Mouse (Mus musculus) layer of hippocampus, adult 6 months (tissue): Measurements from ENCODE around the gene Olfr1174-ps. TPM values are rescaled to one million over a fixed set of nuclear protein-coding genes. Genes with fewer than 3 reads are reported as not detected.

Experiments used
- long read RNA-seq, 2 experiments: library from polyadenylated mRNA; unstranded; transcript quantifications; one replicate each; pipeline ENCODE4 v2.0.0; 2019 to 2020
- polyA plus RNA-seq: library from polyadenylated mRNA; unstranded; fragments of <200 nt; fragmentation: Nextera tagmentation; gene quantifications from 2 replicates; pipeline ENCODE4 v1.2.3, GENCODE M21; 2021

Olfr1174-ps gene
- polyA plus RNA-seq, result not detected in 2 replicates
- long read RNA-seq, experiment 1, result 0 reads
- long read RNA-seq, experiment 2, result 0 reads

GRCm38 (mm10) chr2:88315035-88315434, at the start of gene Olfr1174-ps:
Gene Olfr1174-ps (minus strand): TSS chr2:88315135.

GRCm38 (mm10) chr2:88346392-88346791, 31.5 kb upstream of the Olfr1174-ps start, which contains the start of gene Olfr1177-ps:
Gene Olfr1177-ps (minus strand): TSS chr2:88346492.

GRCm38 (mm10) chr2:88336421-88336820, 21.5 kb upstream of the Olfr1174-ps start, which contains the start of gene Olfr1176:
Gene Olfr1176 (plus strand): TSS chr2:88336721.

GRCm38 (mm10) chr2:88327115-88327514, 12.2 kb upstream of the Olfr1174-ps start, which contains the start of gene Olfr1175-ps:
Gene Olfr1175-ps (minus strand): TSS chr2:88327215.

GRCm38 (mm10) chr2:88279775-88280174, 35.2 kb downstream of the Olfr1174-ps start, which contains the start of gene Olfr1173:
Gene Olfr1173 (minus strand): TSS chr2:88279875.

Other genes starting within 250 kb of the Olfr1174-ps start
- gene Olfr1163, start 243.3 kb downstream of the Olfr1174-ps start, polyA plus RNA-seq, result not detected in 2 replicates
- gene Olfr1164, start 221.2 kb downstream of the Olfr1174-ps start, polyA plus RNA-seq, result not detected in 2 replicates
- not detected in 2 replicates for gene Olfr1166, start 186.9 kb downstream of the Olfr1174-ps start, polyA plus RNA-seq
- not detected in 2 replicates for gene Olfr1167, start 159.9 kb downstream of the Olfr1174-ps start, polyA plus RNA-seq
- gene Olfr1168, start 133.3 kb downstream of the Olfr1174-ps start, polyA plus RNA-seq, result not detected in 2 replicates
- gene Olfr1170, start 86.8 kb downstream of the Olfr1174-ps start, polyA plus RNA-seq, result not detected in 2 replicates
- not detected in 2 replicates for gene Olfr1173, start 35.3 kb downstream of the Olfr1174-ps start, polyA plus RNA-seq
- not detected in 2 replicates for gene Olfr1175-ps, start 12.1 kb upstream of the Olfr1174-ps start, polyA plus RNA-seq
- gene Olfr1176, start 21.6 kb upstream of the Olfr1174-ps start, polyA plus RNA-seq, result not detected in 2 replicates
- not detected in 2 replicates for gene Olfr1177-ps, start 31.4 kb upstream of the Olfr1174-ps start, polyA plus RNA-seq
- not detected in 2 replicates for gene Olfr1178, start 71.9 kb upstream of the Olfr1174-ps start, polyA plus RNA-seq
- not detected in 2 replicates for gene Olfr1179, start 91.3 kb upstream of the Olfr1174-ps start, polyA plus RNA-seq
- gene Olfr1180, start 104.0 kb upstream of the Olfr1174-ps start, polyA plus RNA-seq, result not detected in 2 replicates
- not detected in 2 replicates for gene Olfr1181, start 111.0 kb upstream of the Olfr1174-ps start, polyA plus RNA-seq
- gene Gm13757, start 134.0 kb upstream of the Olfr1174-ps start, polyA plus RNA-seq, result not detected in 2 replicates
- gene Olfr1183, start 139.7 kb upstream of the Olfr1174-ps start, polyA plus RNA-seq, result not detected in 2 replicates
- gene Olfr1184, start 168.5 kb upstream of the Olfr1174-ps start, polyA plus RNA-seq, result not detected in 2 replicates
- not detected in 2 replicates for gene Olfr1185-ps1, start 178.2 kb upstream of the Olfr1174-ps start, polyA plus RNA-seq
- gene Olfr1186, start 203.4 kb upstream of the Olfr1174-ps start, polyA plus RNA-seq, result not detected in 2 replicates
- not detected in 2 replicates for gene Olfr1188, start 241.8 kb upstream of the Olfr1174-ps start, polyA plus RNA-seq